Mouse (Mus musculus) kidney, adult 2 months (tissue): ENCODE measurements at regions not wholly inside any gene's neighbourhood (a gene's known extent, or its start where the extent isn't known, plus 50 kb on each side); places are given as distances from the start of the nearest gene placed in this dataset.

ENCODE experiments used
- CTCF ChIP-seq: fragments of 200-500 bp; conservative IDR thresholded peaks from 2 replicates; pipeline ENCODE4 v1.5.1; 2011; ENCODE audit warnings: low read depth, mild to moderate bottlenecking, control low read depth, low read length, moderate library complexity, mixed read lengths; ENCODE audit not compliant: insufficient read depth, insufficient read length
- POLR2A ChIP-seq: fragments of 200-500 bp; IDR thresholded peaks from one replicate; pipeline ENCODE4 v1.6.1; 2011; ENCODE audit warnings: low read depth, low read length, control low read depth

DNA sequence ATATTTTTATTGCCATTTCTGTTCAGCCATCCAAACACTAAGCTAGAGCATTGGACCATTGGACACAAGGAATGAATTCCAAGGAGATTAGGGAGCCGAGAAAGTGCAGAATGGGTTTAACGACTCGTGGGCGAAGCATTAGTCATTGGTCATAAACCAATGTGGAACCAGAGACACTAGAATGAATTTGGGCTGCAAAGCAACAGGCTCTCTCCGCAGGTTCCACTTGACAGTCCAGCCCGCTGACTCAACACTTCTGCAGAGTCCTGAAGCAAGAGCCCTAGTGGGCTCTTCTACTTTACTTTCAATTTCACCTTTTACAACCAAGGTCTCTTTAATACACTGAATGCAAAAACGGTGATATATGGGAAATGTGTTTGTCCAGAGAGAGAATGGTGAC lies 388.0 kb downstream of the Atp23 start:
- TF ChIP-seq CTCF (no peak), POLR2A (no peak)
